Mouse (Mus musculus) CD4-positive, CD25-positive, alpha-beta regulatory T cell, adult 2 months (primary cell): ENCODE measurements at regions not wholly inside any gene's neighbourhood (a gene's known extent, or its start where the extent isn't known, plus 50 kb on each side); places are given as distances from the start of the nearest gene placed in this dataset.

ENCODE experiments used
- DNase-seq: peaks from one replicate; pipeline ENCODE4 v3.0.0-alpha.2; 2012; ENCODE audit warnings: low read depth, low spot score

DNA sequence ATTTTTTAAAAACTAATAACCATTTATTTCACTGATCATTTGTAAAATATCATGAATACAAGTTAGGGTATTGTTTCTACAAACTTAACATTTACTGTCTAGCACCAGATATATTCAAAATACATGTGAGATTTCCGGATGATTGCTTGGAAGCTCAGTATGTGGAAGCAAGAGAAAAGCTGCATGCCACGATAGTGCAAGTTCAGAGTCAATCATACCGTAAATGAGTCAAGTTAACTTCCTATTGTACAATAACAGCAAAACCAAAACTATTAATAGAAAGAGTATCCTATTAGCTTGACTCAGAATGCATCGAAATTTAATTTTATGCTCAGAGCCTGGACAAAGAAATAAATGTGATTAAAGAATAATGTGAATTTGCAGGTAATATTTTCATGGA lies 1284.6 kb upstream of the Cited2 start:
- no peak for DNase-seq

DNA sequence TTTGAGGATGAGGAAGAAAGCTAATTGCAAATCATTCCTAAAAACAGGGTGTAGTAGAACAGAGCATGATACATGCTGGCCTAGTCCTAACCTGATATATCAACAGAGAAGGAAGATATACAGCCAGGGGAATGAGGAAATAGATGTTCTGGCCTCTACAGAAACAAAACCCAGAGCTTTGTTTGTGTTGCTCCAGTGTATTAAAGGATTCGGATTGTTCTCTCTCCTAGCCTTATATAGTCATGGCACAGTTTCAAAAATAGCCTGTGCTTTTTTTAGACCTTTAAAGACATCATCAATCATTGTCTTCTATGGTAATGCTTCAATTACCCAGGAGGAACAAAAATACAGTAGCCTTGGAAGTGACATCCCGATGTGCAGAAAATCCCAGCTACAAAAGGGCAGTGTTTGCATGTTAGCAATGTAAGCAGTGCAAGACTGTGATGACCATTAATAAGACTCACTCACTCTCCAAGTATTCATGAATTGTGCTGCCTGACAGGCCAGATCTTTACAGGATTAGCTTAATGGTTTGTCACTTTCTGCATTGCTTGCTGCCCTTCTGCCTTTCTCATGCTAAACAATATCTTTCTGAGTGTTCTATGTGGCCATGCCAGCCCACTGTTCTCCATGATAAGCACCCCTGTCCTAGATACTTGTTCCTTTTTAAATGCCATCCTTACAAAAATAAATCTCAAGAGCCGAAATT lies 1281.9 kb upstream of the Cited2 start:
- DNase-seq, result no peak

DNA sequence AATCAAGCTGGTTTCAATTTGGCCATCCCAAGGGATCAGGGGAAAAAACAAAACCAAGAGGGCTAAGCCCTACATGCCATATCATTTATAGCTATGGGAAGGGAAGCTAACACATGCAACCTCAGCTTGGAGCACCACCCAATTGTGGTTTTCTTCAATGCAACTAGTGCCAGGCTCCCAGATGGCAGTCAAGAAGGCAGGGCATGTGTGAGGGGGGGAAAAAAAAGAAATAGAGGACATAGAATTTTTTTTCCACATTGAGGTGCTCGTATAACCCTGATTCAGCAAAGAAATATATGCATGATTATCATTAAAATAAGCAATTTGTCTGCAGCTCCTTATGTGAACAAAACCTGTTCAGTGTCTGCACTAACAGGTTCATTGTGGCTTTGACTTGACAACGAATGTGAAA lies 1281.4 kb upstream of the Cited2 start:
- DNase-seq, result no peak

DNA sequence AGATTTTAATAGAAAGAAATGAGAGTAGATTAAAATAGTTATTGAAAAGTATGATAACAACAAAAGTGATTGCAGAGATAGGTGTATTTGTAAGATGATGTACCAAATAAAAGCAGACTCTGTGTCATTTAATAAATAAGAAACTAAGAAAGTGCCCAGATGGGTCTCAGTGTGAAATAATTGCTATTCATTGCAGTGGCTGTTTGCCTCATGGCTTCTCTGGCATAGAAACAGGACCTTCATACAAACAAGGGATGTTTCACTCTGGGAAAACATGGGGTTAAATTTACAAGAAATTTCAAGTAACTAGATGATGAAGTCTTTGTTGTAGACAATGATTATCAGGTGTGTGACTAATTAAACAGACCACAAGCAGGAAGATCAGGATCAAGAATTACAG lies 1279.1 kb upstream of the Cited2 start:
- DNase-seq, result no peak

DNA sequence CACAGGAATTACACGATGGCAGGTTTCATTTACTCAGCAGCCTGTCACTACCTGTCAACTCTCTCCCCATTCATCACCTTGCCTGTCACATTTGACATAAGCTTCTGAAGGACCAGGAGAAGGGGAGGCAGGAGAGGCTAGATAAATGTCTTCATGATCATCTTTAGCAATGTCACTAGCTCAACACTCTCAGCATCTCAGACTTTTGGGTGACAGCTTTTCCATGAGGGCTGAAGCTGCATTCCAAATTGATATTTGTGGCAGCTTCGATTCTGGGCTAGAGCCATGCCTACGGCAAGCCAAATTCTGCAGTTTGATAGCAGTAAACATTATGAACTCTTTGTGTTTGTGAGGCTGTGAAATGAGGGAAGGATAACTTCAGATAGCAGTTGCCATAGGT lies 1255.1 kb upstream of the Cited2 start:
- DNase-seq, result no peak

DNA sequence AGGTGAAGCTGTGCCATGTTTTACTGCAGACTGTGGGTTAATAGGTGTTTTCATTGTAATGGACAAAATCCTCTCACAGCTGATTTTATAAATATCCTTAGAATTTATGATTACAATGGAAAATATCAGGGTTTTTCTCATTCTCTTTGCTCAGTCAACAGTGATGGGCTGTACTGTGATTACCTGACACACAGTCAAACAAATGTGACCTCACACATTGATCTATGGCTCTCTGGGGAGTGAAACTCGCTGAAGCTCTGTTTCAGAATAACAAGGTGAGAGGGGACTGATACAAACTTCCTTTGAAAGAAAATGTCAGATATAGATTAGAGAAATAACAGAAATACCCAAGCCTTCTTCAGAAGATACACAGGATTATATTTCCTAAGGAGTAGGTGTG lies 1253.3 kb upstream of the Cited2 start:
- DNase-seq, result no peak

DNA sequence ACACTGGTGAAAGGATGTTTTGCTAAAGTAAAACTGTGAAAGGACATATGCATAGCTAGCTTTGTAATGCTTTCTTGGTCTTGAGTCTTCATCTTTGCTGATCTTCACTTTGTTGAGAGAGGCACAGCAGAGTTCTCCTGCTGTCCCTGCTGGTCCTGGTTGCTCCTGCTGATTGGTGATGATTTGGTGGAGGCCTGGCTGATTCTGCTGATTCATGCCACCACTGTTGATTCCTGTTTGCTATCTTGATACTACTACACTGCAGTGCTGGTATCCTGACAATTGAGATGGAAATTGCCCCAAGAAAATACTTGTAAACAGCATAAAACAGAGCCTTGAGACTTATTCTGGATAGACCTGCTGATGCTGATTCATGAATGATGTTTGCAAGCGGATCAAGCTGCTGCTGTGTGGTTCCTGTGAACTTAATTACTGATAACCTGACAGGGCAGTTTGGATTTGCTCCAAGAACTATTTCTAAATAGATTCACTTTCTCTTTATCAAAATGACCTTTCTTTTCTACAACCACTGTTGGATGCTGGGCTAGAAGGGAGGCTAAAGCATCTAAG lies 1249.0 kb upstream of the Cited2 start:
- no peak for DNase-seq

DNA sequence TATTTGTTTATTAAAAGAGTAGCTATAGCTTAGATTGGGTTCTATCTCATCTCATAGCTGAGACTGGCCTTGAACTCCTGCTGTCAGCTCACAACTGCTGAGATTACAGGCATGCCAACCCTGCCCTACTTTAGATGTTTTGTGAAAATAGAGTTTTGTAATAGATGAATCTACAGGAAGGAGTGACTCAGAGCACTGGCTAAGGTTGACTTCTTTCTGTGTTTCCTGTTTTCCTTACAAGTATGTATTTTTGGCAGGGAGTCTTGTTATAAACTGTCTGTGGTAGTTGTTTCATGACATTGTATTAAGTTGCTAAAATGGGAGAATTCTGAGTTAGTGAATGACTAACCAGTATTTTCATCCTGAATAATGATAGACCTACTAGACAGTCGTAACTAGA lies 1224.4 kb upstream of the Cited2 start:
- no peak for DNase-seq

DNA sequence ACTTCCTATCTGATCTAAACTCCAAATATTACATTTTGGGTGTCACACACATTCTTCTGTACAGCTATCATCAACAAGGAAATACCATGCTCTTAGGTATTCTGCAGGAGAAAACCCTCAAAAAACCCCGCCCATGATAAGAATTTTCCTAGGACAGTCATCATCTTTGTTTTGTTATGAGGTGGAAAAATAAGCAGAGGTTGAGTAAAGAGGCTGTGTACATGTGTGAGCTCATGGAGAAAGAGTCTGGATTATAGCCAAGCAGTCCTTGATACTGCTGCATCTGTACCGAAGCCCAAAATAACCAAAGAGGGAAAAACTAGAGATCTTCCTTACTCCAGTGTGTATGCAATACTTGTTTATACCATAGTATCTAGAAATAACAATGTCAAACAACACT lies 1215.3 kb upstream of the Cited2 start:
- no peak for DNase-seq

DNA sequence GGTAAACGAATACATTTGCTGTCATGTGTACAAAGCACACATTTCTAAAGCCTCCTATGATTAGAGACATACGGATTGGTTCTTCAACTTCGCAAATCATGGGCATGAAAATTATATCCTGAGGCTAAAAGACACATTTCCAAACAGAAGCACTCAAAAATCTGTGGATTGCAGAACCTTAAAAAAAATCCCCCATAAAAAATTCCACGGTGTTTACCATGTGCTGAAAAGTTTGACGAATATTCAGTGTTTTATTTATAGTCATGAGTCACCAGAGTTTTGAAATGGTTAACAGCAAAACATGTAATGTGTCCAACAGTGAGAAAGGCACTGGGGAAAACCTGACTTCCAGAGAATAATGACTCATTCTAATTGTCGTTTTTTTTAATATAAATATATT lies 1214.9 kb upstream of the Cited2 start:
- DNase-seq, result no peak

DNA sequence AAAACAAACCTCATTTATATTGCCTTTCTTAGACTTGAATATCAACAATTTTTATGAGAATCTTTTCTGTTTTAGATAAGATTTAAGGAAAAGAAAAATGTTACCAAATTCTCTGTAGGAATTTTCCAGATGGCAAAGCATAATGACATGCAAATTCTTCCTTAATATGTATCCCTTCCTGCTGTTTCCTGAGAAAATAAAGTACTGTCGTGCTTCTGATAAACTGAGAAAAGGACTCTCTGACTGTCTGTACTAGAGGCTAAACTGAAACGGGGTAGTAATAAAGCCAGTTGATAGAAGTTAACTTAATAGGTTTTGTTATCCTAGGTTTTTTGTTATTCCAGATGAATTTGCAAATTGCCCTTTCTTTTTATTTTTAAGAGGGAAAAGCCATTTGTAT lies 1208.4 kb upstream of the Cited2 start:
- DNase-seq, result no peak

DNA sequence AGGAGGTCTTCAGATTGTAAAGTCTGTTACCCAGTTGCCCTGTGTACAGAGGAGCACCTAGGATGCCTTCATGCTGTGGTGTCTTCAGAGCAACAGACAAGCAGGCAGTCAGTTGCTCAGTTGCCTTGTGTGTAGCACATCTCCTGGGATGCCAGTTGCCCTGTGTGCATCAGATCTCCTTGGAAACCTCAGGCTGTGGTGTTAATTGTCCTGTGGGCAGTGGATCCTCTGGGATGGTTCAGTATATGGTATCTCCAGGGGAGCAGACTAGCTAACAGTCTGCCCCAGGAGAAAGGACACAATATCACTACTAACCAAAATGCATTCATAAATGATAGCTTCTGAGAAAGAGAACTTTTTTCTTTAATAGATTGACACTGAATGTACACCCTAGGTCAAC lies 1201.1 kb upstream of the Cited2 start:
- DNase-seq, result no peak

DNA sequence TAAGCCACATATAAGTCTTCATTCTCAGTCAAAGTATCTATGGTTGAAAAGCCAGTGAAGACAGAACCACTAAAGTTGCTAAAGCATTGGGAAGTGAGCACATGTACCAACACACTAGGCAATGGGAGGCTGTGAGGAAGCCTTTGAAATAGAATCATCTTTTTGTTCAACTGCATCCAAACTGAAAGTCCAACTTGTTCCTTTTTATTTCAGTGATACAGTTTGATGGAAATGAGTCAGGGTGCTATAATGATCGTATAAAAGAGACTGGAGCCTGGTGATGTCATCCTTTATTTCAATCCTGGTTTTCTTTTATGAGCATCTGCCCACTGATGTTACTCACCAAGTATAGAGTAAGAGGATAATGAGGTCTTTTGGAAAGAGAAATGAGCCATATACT lies 1198.9 kb upstream of the Cited2 start:
- DNase-seq, result no peak

DNA sequence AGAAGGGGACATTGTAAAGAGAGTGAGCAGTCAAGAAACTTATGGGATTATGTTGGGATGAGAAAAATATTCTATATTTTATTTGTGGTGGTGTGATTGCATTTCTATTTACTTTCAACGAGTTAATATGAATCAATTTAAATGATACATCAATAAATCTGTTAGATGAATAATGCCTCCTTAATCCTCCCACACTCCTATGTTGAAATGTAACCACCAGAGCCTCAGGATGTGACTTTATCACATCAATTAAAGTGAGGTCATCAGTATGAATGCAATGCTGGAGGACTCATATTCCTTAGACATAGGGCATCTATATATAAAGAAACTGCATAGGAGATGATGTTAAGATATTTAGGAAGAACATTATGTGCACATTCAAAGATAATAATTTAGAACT lies 1195.3 kb upstream of the Cited2 start:
- no peak for DNase-seq

DNA sequence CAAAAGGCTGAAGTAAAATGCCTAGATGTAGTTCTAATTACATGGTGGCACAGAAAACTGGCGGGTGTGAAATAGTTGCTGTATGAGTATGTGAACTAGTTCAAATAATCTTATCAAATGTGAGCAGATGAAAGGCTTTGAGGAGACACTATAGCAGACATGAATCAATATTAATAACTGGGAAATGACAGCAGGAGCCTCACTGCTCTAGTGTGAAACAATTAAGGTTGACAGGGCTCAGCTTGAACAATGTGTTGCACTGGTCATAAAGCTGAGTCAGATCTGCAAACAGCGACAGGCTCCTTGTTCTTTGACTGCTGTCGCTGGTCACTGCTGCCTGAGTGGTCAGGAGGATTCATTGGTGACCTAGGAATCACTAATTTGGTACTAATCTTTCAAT lies 1185.4 kb upstream of the Cited2 start:
- DNase-seq, result no peak

DNA sequence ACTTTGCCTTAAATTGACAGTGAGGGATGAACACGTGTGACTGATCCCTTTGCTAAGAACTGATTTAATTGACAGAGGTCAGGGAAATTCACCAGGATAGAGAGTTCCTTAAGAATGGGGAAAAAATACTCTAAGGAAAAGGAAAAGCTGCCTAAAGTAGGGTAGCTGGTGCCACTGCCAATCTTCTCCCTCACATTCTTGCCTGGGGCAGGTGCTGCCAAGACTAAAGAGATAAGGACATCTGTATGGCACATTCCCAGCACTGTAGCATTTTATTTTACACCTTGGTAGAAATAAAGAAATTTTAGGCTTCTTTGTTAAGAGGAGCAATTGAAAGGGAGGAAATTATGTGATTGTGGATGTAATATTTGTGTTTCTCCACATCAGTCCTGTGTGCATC lies 1184.6 kb upstream of the Cited2 start:
- DNase-seq, result no peak

DNA sequence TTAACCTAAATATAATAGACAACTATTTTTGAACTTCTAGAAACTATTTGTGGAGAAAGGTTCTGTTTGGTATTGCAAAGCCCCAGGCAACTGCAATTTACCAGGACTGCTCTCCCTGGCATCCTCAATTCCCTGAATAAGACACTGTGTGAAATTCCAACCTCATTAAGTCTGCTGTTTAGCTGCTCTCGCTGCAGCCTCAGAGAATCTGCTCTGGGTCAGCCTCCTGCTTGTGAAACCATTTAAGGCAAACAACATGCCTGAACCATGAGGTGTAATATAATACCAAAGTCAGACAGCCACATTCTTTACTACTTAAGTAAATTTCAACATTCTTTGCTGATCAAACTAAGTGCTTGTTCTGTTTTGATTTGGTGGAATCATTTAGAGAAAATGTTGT lies 1177.6 kb upstream of the Cited2 start:
- no peak for DNase-seq

DNA sequence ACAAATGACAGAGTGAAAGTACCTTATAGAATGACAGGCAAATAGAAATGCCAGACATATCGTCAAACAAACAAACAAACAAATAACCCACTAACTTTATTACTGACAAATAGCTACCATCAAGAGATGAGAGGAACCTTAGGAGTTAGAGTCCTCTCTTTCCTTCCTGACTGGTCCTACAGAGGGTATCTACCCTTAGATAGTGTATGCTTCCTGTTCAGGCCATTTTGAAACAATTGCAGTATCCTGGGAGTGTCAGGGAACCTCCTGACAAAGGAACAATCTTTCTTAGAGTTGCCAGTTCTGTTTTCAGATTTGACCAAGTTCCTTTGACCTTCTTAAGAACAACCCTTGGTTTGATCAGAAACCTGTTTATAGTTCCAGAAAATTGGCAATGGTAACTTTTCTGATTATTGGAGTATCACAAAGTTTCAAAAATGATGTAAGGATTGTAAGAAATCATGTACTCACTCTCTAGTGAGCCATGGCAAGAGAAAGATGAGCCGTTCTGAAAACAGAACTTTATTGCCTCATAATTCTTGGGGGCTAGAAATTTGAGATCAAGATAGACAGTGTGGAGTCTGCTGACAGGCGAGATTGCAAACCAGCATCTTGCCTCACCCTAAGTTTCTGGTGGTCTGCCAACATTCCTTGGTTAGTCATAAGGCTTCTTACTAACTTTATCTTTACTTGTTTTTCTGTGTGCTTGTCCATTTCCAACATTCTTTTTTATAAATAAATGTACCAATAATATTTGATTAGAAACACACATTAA lies 1170.0 kb upstream of the Cited2 start:
- DNase-seq, result no peak

DNA sequence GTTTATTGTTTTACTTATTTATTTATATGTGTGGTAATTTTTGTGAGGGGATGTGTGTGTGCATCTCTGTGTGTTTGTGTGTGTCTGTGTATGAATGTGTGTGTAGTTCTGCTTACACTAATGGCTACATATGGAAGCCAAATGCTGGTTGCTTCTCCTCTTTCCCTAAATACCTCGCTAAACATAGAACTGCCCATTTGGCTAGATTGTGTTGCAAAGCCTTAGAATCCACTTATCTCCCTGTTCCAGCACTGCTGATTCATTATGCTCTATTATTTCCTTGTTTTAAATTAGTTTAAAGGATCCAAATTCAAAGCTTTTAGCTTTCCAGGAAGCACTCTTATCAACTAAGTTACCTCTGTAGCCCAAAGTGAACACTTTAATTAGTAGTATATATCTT lies 1148.5 kb upstream of the Cited2 start:
- no peak for DNase-seq

DNA sequence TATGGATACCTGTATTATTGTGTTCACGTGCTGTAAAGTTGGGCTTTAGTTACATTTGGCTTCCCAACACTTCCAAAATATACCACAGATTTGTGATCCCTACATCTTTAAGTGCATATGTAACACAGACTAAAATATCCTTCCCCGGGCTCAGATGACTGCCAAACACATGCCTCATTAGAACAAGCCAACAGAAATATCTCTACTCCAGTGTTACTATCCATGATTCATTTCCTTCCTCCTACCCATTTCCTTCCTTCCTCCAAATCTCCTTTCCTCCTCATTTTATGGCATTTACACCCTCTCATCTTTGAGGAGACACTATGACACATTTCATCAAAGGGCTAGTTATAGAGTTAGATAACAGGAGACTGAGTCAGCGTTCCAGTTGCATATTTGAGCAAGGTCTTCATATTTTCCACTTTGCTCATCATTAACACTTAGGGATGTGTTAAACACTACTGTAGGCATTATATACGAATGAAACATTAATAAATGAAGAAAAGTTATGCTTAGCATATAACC lies 1144.4 kb upstream of the Cited2 start:
- no peak for DNase-seq

DNA sequence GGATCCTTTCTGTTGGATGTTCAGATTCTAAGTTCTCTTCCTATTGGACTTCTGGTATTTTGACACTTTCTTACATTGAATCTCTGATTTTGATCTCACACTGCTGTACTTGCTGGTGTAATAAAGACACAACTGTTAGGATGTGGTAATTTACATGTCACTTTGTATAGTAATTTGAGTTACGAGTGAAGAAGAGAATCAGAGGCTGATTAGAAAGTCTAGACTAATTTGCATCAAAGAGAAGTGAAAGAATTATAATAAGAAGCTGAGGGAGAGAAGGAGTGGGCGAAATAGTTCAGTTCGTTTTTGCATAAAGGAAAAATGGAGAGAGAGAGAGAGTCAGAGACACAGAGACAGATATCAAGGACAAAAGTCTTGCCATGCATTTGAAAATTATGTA lies 1142.8 kb upstream of the Cited2 start:
- no peak for DNase-seq

DNA sequence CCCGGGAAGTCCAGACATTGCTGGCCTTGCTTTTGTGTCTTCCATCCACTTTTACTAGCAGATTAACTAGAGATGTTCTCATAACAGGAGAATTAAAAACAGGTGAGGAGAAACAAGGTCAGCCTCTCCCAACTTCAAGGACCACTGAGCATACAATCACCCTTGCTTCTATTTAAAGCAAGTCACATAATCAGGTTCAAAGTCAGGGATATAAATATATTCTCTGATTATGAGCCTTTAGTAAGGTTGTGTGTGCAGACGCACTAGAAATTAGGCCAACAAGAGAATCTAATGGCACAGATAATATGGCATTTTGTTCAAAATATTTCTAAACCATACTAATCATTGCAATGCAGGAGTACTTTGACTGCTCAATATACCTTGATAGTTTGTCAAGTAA lies 1134.2 kb upstream of the Cited2 start:
- DNase-seq, result no peak

DNA sequence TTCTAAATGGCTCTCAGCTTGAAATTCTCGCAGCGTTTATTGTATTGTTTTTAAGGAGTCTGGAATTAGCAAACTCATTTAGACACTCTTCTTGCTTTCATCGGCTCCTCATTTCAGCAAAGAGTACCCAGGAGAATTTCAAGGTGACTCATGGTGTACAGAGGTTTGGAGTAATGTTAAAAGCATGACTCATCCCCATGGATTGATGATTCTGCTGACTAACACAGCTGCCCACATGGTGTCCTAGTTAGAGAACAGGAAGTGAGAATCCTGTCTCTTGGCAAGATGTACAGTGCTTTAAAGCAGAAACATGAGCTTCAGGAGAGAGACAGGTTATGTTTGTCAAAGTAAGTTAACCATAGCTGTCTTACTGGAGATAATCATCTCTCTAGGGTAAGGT lies 1133.6 kb upstream of the Cited2 start:
- no peak for DNase-seq
